Mouse (Mus musculus) CH12F3 (cell line): Measurements from ENCODE around the gene Ubr1.

Experiments used
- in situ Hi-C: fragments of 300-500 bp; cut with MboI; formaldehyde crosslinking; loops from 2 replicates; pipeline ENCODE4 v1.14.3; 2020; ENCODE audit warnings: low sequenced_read_pairs

The Ubr1 gene

DNA sequence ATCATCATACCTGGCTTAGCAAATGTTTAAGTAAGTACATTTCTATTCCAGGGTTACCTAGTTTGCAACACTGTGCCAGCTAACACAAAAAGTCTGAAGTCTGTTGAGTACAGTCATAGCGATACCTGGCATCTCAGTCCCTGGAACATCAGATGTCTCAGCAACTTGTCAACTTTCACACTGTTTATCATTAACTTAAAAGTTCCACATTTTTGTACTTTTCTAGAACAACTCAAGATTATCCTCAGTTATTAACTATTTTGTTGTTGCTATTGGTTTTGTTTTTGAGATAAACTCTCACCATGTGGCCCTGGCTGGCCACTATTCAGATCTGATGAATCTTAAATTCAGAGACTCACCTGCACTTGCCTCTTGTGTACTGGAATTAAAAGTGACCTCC is 107.1 kb downstream of the Ubr1 start:
- in situ Hi-C loops = loop anchor here (25.0 kb wide), 1 partner anchor 376 kb away; no protein-coding TSS in a partner anchor

DNA sequence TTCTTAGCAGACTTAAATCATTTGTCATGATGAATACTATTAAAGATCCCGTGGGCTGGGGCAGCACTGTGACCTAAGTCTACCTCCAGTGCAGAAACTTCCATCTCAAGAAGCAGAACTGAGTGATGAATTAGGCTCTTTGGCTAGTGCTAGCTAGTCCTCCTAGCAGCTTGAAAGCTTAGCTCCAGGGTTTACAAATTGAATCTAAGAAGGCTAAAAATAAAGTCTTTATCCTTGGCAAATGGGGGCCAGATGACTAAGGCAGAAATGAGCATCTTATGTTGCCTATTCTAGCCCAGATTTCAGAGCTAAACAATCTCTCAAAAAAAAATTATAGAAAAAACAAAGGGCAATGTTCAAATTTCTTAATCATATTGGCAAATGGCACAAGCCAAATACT is 109.8 kb downstream of the Ubr1 start:
- in situ Hi-C loops = loop anchor here (25.0 kb wide), 1 partner anchor 373 kb away; no protein-coding TSS in a partner anchor

DNA sequence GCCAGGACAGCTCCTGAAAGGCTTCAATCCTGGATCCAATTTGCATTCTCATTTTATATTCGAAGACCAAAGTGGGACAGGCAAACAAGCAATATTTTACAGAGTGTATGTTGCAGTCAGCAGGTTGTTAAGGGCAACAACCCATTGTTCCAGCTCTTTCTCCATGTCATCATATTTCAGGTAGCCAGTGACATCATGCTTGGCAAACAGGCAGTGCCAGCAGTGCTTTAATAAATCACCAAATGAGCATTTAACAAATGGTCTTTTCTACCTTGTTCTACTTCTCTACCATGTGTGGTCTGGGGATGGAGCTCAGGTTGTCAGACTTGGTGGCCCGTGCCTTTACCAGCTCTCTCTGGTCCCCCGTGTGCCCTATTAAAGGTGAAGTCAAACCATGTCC is 112.4 kb downstream of the Ubr1 start:
- in situ Hi-C loops = loop anchor here (25.0 kb wide), 1 partner anchor 371 kb away; no protein-coding TSS in a partner anchor

DNA sequence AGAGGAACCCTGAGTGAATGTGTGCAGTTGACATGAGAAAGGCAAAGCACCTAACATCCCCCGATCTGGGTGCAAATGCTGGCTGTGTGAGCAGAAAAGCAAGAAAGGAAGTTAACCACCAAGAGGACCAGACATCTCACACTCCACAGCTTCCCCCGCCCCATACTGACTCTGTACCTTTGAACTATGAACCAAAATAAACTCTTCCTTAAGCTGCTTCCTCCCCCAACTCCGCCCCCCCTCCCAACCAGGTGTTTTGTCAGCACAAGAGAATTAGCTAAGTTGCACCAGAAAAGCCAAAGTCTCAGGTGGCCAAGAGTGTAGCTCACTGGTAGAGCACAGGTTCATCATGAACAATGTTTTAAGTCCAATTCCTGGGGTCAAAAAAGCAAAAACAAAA is 117.4 kb downstream of the Ubr1 start:
- in situ Hi-C loops = loop anchor here (25.0 kb wide), 1 partner anchor 366 kb away; no protein-coding TSS in a partner anchor

DNA sequence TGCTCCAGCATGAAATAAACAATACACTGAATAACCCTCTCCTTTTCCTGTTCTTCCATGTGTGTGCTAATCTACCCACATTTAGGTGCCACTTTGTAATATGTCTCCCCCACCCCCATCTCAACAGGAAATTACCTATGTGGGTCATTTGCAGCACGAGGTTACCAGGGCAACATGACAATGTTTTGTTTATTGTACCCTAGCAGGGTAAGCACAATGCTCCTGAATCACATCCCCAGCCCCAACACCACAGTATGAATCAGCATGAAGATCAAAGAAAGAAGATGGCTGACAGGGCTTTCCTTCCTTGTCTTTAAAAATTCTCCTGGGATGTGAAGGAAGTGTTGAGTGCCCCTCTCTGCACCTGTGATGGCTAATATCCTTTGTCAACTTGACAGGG is 117.9 kb downstream of the Ubr1 start:
- in situ Hi-C loops = loop anchor here (25.0 kb wide), 1 partner anchor 365 kb away; no protein-coding TSS in a partner anchor

DNA sequence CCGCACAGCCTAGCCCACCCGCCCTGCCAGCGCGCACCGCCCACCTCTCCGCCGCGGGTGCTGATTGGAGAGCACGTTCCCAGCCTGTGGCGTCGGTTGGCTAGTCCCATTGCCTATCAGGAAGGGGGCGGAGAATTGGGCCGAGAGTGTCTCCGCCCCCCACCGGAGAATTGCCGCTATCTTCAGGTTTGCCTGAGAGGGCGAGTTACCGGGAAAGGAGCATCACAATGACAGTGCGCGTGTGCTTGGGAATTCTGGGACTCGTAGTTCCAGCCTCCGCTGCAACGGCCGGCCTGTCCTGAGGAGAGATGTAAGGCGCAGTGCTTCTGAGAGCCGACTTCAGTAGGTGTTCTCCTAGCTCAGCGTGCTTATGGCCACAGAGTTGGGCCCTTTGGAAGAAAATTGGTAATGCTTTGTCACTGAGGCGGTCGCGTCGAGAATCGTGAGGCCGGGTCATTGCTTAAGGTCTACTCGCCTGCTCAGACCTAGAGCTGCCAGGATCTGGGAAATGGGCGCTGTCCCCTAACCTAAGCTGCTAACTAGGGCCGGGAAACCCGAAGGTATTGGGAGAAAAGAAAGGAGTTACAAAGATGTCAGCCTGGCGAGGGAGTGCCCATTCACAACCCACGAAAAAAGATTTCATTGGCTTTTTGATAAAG is 120.0 kb downstream of the Ubr1 start, which contains the start of gene Ttbk2:
Gene Ttbk2, minus strand, starts transcription at position 181 of the 659 bp plus-strand sequence.
- in situ Hi-C loops = loop anchor here (25.0 kb wide), 1 partner anchor 363 kb away; no protein-coding TSS in a partner anchor

DNA sequence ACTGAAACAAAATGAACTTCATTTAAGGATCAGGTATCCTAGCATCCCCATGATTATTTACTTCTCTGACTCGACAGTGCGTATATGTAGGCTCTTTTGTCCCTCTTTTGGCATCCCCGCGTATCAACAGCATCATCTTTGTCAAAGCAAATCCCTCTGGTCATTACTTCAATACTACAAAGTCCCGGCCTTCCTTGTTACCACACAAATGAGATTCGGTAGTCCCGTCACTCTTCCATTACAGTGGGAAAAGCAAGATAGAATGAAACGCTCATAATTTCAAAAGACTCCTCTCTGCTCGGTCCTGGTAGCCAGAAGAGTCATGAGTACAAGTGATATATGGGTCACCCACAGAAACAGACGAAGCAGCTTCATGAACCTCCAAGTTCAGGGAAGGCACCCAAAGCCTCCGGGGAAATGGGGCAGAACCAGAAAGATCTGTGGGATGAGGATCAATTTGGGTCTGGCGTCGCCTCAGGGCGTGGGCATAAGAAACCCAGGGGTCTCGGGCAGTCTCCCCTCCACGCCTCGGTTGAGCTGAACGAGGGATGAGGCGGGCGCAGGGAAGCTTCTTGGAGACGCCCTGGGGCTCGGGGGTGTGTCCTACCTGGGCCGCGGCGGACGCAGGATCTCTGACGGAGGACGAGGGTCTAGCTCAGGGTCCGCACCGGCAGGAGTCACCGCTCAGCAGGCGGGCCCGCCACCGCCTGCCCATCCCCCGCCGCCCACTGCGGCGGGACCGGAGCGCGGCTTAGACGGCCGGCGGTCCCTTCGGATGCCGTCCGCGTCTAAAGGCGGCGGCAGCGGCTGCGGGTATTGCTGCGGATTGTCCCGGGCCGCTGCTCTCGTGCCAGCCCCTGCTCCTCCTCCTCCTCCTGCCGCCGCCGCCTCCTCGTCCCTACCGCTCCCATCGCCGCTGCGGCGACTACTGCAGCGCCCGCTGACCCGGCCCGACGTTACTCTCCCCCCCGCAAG is 120.8 kb downstream of the Ubr1 start, which contains the start of gene Cdan1:
Gene Cdan1, minus strand, starts transcription at position 680 of the 975 bp plus-strand sequence.
- in situ Hi-C loops = loop anchor here (25.0 kb wide), 1 partner anchor 362 kb away; no protein-coding TSS in a partner anchor

DNA sequence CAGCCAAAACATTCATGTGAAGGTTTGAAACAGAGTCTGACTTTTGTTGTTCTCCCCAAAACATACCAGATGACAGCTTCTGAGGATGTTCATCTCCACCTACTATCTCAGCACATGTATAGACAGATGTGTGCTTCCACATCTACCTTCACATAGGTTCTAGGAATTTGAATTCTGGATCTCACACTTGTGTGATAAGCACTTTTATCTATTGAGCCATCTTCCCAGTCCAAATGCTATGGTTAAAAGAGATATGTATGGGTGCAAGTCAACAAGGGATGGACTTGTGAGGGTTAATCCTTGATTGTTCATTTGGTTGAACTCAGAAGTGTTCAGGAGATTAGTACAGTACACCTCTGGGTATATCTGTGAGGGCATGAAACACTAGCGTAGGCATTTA is 125.2 kb downstream of the Ubr1 start:
- in situ Hi-C loops = no loop called here

DNA sequence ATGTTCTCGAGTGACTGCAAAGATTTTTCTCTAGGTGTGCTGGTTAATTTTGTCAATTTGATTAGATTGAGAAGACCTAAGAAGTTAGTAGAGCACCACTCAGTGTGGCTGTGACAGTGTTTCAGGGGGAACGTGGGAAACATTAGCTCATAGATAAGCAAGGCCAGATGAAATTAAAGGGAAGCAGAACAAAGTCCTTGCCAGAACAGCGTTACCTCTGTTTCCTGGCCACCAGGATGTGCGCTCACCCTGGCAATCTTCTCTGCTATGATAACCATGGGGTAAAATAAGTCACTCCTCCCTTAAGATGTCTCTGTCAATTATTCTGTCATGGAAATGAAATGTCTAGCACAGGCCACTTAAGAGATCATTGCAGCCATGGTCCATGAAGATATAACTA is 126.5 kb downstream of the Ubr1 start:
- in situ Hi-C loops = no loop called here

DNA sequence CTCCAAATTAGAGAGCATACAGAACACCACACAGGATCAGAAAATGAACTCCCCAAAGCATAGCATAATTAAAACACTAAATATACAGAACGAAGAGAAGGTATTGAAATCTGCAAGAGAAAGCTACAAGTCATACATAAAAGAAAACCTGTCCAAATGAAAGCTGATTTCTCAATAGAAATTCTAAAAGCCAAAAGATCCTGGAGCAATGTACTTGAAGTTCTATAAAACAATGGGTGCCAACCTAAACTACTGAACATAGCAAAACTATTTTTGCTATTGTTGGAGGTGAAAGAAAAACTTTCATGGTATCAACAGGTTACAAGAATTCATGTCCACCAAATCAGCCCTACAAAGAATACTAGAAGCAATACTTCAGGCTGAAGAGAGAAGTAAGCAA is 129.3 kb downstream of the Ubr1 start:
- in situ Hi-C loops = no loop called here

DNA sequence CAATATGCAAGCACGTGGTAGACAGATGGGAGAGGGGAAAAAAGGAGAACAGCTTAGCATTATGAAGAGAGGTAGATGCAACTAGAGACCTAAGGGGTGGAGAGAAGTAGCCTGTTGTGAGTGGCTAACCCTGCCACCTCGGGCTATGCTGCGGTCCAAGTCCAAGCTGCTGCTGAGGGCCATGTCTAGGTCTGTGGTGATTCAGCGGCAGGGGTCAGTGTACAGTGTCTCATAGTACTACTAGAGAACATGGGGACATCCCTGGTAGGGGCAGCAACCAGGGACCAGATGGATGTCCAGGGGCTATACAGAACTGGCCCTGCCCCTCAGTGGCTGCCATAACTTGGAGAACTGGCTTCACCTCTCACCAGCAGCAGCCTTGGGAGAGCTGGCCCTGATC is 135.3 kb downstream of the Ubr1 start:
- in situ Hi-C loops = no loop called here

DNA sequence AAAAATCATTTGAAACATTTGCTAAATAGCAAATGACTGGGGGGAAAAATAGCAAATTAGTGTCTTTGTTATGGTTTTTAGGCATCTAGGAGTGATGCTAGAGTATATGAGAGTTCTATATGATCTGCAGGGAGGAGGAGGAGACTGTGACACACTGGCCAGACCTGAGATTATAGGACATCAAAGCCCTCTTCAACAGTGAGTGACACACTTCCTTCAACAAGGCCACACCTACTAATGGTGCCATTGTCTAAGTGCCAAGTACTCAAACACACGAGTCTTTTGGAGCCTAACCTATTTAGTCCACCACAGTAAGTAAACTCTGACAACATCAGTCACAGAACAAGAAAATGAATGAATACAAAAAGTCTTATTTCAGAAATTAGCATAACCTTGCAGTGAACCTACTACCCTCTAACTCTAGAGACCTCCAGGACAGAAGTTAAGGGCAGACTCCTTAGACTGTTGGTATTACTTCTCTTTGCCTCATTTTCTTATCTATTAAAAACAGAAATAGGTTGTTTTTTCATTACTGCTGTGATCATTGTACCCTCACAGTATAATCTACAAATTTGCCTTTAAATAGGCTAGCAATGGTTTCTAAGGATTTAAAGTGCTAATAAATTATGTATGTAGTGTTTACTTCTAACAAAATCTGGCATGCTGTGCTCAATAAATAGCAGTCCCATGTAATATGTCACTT is 143.4 kb downstream of the Ubr1 start:
- in situ Hi-C loops = no loop called here
